Mouse (Mus musculus) right cerebral cortex, adult 2 months (tissue): ENCODE results near the gene Rpp40.

ENCODE experiments used
- DNase-seq, 2 experiments: peaks; one replicate each; pipeline ENCODE4 v3.0.0; 2021 to 2022; ENCODE audit warnings: low spot score in 2 of 2

Gene Rpp40

GRCm38 (mm10) chr13:35905879-35906481 lies at the start of gene Rpp40:
TSS of gene Rpp40 (minus strand) at chr13:35906359.
- peak; percentile 90 to 97 for DNase-seq

GRCm38 (mm10) chr13:35949814-35950455 lies 43.8 kb upstream of the Rpp40 start:
- DNase-seq = no peak

DNA sequence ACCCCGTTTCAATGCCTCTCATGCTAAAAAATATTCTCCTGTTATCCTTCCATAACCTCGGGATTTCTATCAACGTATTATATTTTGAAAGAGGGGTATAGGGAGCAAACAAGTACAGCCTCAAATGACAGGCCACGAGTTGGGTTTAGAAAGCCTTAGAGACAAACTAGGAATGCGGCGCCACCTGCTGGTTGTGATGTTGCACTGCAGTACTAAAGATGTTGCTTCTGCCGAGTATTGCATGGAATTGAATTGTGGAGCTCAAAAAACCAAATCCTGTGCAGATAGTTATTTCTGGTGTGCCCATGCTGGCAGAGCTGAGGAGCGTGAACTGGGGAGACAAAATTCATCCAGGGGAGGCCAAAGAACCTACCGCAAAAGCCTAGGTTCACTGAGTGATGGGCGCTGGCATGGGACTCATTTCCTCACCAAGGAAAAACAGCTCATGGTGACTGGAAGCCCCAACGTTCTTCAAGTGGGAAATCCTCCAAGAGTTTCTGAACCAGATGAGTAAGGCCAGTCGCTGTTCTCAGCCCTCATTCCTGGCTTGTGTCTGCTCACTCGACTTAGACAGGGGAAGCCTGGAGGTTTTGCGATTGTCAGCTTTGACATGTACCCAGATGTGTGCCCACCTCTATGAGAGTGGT lies 41.3 kb upstream of the Rpp40 start:
- peak; percentile 85 to 87 for DNase-seq

DNA sequence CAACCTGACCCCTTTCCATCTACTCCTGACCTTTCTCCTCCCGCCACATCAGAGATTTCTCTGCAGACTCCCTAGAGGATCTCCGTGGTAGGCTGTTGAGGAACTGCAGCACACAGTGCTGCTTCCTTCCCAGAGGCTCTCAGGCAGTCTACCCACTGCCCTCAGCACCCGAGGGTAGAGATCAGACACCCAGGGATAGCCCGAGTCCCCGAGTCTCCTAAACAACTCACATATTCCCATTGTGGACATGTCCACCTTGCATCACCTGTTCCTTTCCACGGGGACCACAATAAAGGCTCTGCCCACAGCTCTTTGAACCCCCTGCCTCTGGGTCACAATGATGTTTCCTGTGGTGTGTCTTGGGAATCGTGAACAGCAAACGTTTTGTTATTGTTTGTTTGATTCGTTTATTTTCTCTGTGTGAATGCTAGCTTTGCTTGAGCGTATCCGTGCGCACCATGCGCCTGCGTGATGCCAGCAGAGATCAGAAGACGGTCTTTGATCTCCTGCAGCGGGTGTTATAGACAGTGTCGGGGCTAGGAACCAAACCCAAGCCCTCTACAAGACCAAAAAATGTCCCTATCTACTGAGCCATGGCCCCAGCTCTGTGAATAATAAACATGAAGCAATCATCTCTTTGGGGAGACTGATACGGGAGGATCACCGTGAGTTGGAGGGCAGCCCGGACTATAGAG lies 40.6 kb upstream of the Rpp40 start:
- no peak for DNase-seq

GRCm38 (mm10) chr13:35940934-35941333 lies 34.8 kb upstream of the Rpp40 start:
- DNase-seq = no peak

GRCm38 (mm10) chr13:35939871-35940665 lies 33.9 kb upstream of the Rpp40 start:
- no peak for DNase-seq

GRCm38 (mm10) chr13:35937991-35938390 lies 31.8 kb upstream of the Rpp40 start:
- DNase-seq = peak in 1 of 2 experiments; percentile 4

DNA sequence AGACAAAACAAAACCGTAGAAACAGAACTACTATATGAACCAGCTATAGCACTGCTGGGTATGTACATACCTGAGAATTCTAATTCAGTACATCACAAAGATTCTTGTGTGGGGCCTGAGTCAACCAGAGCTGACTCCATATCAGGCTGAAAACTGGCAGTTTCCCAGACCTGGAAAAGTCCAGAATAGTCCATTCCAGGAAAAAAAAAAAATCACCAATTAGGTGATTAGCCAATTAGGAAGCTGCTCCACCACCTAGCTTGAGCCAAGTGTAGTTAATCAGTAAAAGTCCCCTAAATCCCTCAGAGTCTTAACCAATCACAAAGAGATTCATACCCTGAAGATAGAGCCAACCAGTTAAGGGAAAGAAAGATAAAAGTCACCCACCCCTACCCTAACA lies 5.3 kb upstream of the Rpp40 start:
- no peak for DNase-seq

DNA sequence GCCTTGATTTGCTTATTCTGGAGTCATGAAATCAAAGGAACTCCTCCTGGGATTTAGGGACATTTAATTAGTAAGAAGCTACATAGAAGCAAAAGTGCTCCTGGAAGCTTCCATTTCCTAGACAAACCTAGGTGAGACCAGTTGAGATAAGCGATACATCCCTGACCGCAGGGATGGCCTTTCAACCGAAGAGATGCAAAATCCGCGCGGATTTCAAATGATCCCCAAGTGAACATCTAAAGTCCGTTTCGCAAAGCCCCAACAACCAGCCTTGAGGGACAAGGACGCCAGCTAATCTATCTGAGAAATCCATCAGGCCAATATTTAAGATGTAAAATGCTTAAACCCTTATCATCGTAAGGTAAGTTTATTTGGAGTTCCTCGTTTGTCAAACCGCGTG lies 781 bp downstream of the Rpp40 start:
- no peak for DNase-seq

- no peak for DNase-seq
Observed at GRCm38 (mm10) chr13:35892866-35893265, 13.3 kb downstream of the Rpp40 start.

- peak in 1 of 2 experiments; percentile 34 for DNase-seq
Observed at GRCm38 (mm10) chr13:35886121-35886725, 19.9 kb downstream of the Rpp40 start.

GRCm38 (mm10) chr13:35880555-35881046 lies 25.6 kb downstream of the Rpp40 start:
- DNase-seq = no peak

- no peak for DNase-seq
Observed at GRCm38 (mm10) chr13:35879519-35879918, 26.6 kb downstream of the Rpp40 start.

- DNase-seq = no peak
Observed at GRCm38 (mm10) chr13:35879068-35879467, 27.1 kb downstream of the Rpp40 start.

DNA sequence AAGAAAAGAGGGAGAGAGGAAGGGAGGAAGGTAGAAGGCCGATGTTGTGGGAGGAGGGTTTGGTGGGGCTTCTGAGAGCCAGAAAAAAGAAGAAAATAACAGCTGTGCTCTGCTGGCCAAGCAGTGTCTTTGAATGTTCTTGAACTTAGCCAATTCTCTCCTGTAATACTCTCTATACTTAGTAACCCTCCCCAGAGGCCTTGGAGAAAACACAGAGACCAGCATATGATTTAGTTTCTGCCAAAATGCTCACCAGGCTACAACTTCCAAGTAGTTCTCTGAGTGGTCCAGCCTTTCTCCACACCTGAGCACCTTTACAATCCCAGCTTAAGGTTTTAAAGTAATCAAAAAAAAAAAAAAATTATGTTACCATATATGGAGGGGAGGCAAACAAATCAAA lies 27.9 kb downstream of the Rpp40 start:
- no peak for DNase-seq

DNA sequence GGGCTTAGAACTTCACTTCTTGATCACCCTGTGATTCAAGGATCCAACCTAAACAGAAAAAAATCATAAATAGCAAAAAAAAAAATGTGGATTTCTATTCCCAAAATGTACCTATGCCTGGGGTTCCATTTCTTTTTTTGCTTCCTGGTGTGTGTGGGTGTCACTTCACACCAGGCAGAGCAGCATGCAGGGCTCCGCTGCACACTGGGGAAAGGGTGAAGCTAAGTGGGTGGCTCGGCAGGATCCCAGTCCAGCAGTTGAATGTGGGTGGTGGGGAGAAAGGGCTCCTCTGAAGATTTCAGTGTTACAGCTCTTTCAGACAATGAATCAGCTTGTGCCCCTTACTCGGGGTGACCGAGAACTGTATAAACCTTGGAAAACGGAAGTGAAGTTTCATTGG lies 30.8 kb downstream of the Rpp40 start:
- DNase-seq = peak; percentile 20 to 25

DNA sequence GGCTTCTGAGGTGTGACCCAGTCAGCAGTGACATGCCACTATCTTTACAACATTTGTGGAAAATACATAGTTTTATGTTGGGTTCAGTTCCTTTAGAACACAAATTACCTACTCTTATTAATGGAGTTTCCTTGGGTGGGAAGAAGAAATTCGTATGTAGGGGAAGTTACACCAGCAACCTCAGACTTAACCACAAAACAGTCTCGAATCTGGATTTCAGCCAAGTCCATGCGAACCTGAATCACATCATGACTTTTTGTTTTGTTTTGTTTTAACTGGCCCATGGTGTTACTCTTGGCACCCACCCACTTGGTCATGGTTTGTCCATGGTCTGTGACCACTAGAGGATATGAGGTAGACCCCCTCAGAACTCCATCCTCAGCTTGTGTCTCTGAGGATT lies 35.1 kb downstream of the Rpp40 start:
- DNase-seq = no peak

- no peak for DNase-seq
Observed at GRCm38 (mm10) chr13:35870659-35871058, 35.5 kb downstream of the Rpp40 start.

DNA sequence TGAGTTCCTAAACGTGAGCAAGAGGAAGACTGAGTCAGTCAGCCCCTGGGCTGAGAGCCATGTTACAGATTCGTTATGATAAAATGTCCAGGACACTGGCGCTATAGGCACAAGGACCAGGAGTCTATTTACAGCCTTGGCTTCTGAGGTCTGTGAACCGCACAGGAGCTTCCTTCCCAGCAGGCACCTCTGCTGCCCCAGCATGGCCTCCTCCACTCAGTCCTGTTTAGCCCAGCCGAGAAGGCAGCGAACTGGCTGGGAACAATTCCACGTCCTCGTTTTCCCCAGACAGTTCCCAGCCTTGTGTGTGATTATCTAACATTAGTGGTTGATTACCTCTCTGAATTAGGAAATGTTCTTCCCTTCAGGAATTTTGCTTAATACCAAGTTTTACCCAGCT lies 45.2 kb downstream of the Rpp40 start:
- no peak for DNase-seq

GRCm38 (mm10) chr13:35857486-35857885 lies 48.7 kb downstream of the Rpp40 start:
- no peak for DNase-seq
